Mouse (Mus musculus): ENCODE measurements around the gene Cxcr5.

Gene Cxcr5

DNA sequence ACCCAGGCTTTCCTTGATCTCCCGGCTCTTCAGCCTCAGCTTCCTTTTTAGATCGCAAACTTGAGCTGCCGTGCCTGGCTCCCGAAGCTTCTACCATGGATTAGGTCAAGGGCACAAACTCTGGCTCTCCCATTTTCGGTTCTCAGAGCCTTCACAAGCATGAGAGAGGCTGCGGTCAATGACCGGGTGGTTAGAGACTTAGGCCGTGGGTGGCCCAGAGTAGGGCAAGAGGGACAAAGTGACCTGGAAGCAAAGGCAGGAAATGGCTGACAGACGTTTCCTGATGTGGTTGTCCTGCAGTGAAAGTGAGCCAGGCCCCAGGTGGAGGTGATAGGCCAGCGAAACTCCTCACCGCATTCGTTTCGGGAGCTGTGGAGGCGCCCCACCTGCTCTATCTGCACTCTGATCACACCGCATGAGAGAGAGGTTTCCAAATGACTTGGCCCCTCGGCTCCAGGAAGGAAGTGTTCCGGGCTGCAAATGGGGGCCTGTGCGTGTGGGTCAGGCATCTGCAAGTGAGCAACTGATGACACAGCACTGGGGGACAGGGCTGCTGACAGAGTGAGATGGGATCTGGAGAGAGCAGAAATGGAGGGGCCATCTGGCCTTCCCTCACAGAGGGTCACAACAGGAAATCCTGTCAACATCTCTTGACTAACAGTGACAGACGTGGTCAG lies 23.9 kb downstream of the Cxcr5 start:
- DNase-seq (ENCODE audit: low read depth, low spot score): no peak

DNA sequence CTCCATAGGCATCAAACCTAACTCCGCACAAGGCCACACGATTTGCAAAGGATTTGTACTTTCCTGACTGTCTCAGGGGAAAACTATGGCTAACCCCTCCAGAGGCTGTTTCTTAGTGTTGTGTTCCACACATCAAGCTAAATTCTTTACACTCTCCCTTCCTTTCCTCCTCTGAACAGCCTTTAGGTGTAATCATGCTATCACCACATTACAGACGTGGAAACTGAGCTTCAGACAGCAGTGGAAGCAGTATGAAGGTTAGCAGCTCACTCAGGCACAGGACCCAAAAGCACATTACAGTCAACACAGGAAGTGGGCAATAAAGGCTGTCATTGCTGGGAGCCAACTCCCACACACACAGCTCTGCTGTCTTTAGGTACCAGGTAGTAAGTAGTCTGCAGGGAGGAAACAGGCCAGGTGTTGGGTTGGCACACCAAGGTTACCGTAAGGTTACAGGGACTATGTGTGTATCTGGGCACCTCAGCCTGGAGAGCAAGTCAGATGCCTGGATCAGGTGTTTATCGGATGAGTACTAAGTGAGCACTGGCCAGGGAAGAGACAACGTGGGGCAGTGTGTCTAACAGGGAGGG lies 28.6 kb downstream of the Cxcr5 start:
- DNase-seq (ENCODE audit: low read depth, low spot score): no peak

DNA sequence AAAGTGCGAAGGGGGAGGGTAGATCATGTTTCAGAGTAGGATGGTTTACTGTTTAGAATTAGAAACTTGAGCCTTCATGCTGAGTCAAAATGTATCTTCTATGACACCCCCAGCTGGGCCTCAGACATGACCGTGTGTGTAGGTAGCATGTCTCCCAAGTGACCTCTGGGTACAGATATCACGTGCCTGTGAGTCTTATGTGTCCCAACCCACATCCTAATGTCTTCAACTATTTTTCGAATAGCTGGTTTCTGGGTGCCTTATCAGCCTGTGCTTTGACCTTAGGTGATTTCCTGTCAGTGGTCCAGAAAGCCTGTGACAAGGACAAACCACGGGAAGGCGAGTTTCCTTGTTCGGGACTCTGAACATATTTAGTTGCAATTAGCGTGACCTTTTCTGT lies 33.3 kb downstream of the Cxcr5 start:
- DNase-seq (ENCODE audit: low read depth, low spot score): no peak

DNA sequence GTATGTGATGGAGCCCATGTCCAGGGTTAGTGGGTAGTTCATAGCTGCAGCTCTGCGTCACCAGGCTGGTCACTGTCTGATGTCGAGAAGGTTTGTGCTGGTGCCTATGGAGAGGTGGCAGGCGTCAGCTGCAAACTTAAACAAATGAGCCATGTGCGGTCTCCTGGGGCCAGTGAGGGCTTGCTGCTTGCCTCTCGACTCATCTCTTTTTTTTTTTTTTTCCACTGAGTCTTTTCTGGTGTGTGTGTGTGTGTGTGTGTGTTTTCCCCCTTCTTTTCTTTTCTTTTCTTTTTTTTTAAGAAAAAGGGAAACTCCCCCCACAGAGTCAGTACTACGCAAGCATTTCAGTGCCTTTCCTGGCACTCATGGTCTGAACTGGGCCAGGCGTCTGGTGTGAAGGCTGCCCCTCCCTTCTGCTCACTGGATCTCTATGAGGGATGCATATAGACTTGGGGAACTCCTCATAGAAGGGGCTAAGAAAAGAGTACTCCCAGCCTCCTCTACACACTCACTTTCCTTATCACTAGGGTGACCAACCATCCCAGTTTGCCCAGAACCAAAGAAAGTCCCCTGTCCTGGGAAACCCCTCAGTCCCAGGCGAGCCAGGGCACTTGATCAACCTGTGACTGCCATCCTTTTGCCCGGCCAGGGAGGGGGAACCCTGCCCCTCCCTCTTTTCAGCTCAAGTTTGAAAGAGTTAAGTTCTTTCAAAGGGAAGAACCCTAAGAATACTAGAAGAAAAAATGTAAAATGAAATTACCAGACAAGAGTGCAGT lies 35.2 kb downstream of the Cxcr5 start:
- DNase-seq (ENCODE audit: low read depth, low spot score): no peak

DNA sequence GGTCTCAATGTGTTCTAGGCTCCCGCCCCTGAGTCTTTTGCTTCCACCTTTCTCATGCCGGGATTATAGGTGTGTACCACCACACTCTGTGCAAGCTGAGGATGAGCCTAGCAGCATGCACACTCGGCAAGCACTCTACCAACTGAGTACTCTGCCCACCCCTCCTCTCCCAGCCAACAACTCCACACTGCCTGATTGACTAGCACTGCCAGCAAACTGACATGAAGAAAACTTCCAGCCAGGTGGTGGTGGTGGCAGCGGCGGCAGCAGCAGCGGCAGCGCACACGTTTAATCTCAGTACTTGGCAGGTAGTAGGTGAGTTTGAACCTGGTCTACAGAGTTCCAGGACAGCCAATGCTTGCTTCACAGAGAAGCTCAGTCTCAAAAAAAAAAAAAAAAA lies 36.1 kb downstream of the Cxcr5 start:
- DNase-seq (ENCODE audit: low read depth, low spot score): no peak

DNA sequence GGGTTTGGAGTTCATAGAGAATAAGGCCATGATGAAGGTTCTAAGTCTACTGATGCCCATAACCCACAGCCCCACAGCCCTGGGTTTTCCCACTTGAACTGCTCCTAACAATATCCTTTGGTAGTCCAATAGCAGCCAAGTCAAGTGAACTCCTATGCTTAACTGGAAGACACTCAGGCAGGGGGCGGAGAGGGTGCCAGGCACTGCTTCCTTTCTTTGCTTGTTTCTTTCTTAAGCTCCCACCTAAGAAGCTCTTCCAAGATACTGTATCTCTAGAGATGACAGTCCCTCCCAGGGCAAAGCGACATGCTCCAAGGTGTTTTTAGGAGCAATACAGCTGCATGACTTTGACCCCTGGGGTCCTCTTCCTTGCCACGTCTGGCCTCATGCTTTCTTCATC lies 36.7 kb downstream of the Cxcr5 start:
- DNase-seq (ENCODE audit: low read depth, low spot score): no peak

DNA sequence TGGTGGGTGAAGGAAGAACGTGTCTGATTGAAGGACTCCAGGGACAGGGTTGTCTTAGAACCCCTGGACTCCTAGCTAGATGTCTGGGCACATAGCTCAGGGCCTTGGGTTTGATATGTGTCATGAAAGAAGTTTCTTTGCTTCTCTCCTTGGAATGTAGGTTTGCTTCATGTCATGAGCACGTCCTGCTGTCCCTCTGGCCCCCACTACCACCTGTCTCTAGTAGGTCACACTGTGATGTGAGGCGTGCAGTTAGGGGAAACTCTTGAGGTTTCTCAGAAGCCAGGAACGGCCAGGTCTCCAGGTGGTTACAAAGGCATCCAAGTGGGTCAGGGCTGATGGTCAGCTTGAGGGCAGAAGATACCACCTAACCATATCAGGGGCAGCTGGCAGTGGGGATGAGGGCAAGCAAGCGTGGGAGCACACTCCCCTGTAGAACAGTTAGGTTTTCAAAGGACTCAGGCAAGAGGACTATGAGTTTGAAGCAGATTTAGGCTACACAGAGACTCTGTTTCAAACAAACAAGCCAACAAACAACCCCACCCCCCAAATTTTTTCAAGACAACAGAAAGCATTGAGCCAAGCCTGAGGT lies 37.3 kb downstream of the Cxcr5 start:
- no peak for DNase-seq (ENCODE audit: low read depth, low spot score)

DNA sequence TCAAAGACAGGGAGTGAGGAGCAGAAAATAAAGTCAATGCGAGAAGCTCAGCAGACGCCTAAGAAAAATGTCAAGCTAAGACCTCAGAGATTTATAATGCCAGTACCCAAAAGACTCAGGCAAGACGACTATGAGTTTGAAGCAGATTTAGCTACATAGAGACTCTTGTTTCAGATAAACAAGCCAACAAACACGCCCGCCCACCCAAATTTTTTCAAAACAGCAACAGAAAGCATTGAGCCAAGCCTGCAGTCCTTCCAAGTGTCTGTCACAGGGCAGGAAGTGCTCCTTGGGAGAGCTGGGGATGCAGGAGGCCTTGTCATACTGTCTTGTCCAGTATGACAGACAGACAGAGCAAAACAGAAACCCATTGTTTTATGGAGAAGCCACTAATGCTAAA lies 38.0 kb downstream of the Cxcr5 start:
- DNase-seq (ENCODE audit: low read depth, low spot score): no peak

DNA sequence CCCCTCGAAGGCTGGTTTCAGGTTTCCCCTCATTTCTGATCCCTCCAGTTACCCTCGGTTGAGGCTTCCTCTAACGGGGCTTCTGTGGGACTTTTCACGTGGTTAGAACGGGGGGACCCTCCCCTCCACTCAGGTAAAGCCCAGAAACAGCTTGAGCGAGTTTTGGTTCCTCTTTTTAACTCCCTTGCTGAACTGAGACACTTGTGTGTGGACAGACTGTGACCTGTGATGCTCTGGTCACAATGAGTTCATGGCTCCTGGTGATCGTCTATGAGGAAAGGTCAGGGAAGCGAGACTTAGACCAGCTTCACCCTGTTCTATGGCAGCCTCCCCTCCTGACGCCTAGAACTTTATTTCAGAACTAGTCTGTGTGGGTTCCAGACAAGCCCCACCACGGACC lies 39.8 kb downstream of the Cxcr5 start:
- DNase-seq (ENCODE audit: low read depth, low spot score): no peak

DNA sequence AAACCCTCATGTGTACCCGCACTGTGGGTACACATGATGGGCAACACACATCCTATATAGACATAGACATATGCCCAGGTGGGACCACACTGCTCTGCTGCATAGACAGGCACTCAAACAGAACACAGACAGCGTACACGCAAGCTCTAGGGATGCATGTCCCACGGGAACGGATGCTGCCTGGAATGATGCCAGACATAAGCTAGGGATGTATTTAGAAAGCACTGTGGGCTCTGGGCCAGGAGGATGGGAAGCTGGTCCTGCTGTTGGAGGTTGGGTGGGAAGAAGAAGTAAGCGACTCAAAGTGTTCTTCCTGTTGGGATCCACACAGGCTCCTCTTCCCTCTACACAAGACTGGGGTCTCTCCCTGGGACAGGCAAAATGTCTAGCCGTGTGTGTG lies 43.6 kb downstream of the Cxcr5 start:
- no peak for DNase-seq (ENCODE audit: low read depth, low spot score)

DNA sequence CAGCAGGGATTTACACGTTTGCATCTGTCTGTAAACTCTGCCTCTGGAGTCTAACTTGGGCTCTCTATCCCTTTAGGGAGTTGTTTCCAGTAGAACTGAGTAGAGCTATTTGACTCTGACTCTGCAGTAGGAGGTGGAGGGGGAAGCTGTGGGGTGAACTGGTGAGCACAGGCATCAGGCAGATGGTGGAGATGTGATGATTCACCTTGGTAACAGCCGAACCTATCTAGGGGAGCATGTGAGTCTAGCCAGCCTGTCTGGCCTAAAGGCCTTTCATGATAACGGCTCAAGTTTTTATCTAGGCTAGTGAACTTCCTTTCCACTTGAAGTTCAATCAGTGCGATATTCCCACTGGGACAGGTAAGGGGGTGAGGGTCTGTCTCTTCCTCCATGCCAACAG lies 44.3 kb downstream of the Cxcr5 start:
- no peak for DNase-seq (ENCODE audit: low read depth, low spot score)

DNA sequence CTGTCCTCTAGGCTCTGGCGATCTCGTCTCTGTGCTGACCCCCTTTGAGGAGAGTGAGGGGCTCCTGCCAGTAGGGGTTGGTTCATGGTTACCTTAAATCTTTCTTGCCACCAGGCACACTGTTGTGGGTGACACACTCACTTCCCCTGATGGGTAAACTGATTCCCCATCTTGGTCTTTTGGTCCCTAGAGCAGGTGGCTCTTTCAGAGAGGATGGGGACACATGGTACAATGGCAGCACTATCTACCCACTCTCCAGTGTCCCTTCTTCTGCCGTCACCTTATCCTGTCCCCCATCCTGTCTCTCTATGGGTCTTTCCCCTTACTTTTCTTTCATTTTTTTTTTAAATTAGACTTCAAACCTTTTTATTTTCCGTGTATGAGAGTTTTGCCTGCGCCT lies 45.8 kb downstream of the Cxcr5 start:
- DNase-seq (ENCODE audit: low read depth, low spot score): no peak

DNA sequence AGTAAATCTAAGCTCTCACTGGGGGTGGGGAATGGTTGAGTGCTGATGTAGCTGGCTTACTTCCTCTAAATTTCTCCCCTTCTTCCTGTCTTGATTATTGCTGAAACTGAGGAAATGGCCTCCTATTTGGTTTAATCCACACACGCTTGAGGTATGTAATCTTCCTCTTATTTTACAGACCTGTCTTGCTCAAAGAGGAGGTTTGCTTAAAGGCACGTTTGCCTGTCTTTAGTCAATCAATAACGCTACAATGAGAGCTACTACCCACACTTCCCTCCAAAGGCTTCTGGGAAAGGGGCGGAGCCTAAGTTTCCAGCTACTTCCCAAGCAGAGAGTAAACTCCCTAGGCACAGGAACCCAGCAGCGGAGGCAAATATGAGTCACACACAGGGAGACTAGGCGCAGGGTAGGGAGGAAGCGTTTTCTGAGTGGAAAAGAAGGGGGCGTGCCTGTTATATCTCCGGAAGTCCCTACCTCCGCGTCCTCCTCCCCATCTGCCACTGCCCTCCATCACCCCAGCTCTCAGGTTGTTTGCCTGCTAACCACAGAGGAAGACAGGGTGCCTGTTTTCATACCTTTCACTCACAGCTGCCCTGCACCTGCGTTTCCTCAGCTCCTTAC lies 46.4 kb downstream of the Cxcr5 start:
- DNase-seq (ENCODE audit: low read depth, low spot score): no peak

DNA sequence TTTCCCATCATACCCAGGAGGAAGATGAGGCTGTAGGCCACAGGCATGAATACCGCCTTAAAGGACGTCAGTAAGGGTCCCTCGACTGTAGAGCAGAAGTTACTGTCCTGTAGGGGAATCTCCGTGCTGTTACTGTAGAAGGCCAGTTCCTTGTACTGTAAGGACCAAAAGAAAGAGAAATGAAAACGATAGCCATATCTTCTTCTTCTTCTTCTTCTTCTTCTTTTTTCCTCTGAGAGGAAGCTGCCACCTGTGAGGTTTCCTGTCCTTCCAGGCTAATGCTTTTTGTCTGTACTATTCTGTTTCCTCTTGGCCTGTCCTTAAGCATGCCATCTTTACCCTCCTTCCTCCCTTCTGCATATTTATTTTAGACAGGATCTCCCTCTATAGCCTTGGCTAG lies 47.5 kb downstream of the Cxcr5 start:
- no peak for DNase-seq (ENCODE audit: low read depth, low spot score)

DNA sequence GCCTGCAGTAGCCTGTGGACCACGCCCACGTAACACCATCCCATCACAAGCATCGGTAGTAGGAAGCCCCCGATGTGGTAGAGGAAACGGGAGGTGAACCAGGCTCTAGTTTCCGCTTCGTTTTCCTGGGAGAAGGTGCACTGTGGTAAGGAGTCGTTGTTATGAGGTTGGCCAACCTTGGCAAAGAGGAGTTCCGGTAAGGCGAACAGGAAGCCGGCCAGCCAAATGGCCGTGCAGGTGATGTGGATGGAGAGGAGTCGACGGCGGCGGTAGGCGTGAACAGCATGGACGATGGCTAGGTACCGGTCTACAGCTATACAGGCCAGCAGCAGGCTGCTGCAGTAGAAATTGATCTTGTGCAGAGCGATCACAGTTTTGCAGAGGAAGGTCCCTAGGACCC lies 48.1 kb downstream of the Cxcr5 start:
- no peak for DNase-seq (ENCODE audit: low read depth, low spot score)

DNA sequence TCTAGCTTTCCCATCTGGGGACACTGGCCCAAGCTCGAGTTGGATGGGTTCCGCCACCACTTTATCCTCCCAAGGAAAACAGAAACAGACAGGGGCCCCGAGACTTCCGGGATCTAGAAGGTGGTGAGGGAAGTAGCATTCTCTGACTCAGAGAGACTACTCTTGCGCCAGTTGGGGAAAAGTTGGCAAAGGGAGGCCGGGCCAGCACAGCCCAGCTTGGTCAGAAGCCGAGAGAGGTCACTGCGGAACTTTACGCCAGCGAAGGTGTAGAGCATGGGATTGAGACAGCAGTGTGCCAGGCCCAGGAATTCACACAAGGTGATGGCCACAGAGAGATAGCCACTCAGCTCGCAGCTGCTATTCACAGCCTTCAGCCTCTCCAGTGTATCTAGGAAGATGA lies 48.6 kb downstream of the Cxcr5 start:
- no peak for DNase-seq (ENCODE audit: low read depth, low spot score)

DNA sequence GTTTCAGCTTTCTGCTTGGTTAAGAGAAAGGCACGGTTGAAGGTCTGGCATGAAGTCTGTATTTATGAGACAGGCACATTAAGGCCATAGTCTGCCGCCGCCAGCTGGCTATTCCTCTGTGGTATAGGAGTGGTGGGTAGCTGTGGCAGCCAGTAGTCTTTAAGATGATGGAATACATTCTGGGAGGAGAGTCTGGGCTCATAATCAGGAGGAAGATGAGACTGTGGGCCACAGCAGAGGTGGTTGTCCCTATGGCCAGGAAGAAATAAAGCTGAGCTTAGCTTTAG lies 49.0 kb downstream of the Cxcr5 start:
- no peak for DNase-seq (ENCODE audit: low read depth, low spot score)

DNA sequence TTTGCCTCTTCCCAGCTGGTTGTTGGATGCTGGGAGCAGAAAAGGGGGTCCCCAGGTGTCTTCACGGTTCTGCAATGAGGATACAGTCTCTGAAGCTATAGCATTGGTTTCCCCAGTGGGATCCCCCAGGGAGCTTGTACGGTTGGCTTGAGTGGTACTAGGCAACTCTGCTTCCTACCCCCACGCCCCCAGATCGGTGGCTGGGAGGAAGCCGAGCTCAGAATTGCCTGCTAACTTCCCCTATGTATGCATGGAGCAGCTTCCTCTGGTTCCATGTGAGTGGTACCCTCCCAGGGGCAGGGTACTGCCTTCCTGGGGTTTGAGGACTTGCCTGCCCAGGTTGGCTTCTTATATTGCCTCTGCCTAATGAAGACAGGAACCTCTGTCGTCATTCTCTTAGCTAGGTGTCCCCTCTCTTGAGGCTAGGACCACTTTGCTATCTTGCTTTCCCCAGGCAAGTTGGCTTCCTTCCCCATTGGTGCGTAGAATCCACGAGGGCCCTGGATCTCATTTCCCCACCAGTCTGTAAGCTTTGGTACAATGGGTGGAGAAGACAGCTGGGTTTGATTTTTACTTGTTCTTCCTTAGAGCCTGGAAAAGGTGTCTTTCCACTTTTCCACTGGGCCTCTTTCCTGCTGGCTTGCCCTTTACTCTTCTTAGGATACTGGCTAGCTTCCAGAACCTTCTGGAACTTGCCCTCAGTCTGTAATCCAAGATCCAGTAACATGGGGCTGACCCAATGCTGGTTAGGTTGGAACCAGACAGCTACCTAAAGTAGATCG lies 49.6 kb downstream of the Cxcr5 start:
- DNase-seq (ENCODE audit: low read depth, low spot score): no peak

DNA sequence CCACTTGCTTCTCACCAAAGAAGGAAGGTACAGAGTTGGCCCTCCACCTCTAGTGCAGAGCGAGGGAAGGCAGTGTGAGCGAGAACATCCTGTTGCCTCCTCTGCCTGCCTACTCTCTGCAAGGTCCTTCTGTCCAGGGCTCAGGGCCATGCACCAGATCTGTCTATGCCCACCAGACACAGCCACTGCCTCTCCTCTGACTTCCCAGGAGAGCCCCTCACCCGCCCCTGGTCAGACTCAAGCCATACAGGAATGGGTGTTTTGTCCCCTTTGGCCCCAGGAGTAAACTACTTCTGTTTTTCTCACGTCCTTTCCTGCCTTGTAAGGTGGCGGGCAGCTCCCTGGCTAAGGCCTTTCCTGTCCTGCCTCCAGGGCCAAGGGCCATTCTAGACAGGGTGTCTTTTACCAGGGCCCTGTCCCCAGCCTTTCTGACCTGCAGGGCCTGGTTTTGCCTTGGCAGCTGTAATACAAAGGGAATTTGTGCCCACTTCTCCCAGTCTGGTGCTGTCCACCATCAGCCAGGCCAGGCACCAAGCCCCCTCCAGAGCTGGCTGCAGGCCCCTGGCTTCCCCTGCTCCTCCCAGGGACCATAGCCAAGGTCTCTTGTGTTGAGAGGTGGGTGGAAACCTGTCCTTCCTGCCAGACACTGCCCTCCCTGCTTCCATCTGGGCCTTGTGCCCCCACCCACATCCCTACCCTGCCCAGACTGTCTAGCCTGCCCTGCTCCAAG lies 50.6 kb downstream of the Cxcr5 start:
- no peak for DNase-seq (ENCODE audit: low read depth, low spot score)

DNA sequence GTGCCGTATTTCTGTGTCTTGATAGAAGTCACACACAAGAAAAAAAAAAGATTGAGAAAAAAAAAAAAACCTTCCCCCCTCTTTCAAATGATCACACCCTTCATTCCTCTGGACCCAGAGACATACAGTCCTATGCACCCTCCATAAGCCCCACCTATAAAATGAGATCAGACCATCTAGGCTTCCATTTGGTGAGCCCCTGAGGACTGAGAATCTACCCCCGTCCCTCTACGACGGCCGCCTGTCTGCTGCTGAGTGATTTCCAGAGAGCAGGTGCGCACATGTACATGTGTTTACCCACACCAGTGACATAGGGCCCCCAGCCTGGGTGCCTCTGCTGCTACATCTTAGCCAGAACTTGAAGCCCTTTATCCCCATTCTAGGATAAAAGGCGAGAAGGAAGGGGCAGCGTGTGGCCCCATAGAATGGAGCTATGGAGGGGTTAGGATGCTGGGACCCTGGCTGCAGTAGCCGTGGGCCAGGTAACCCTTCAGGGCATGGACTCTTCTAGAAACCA lies 51.3 kb downstream of the Cxcr5 start:
- DNase-seq (ENCODE audit: low read depth, low spot score): no peak
